Mouse (Mus musculus): ENCODE measurements around the gene Pgpep1. TPM values are rescaled to one million over a fixed set of nuclear protein-coding genes. Genes with fewer than 3 reads are reported as not detected.
A peak's percentile ranks its signal among the peaks of the same experiment; 100 is the strongest.

Pgpep1 gene
- polyA plus RNA-seq, 1 experiment, result 34.9 TPM

GRCm38 (mm10) chr8:70678679-70679078, 18.5 kb upstream of the Pgpep1 start:
- H3K4me3 ChIP-seq (ENCODE audit: insufficient read depth, poor library complexity, severe bottlenecking), result no peak overlapping the region
- peaks cover 30% of the 10 kb centered on the region for H3K79me2 ChIP-seq (ENCODE audit: control insufficient read depth, insufficient read depth)
- no peaks in the 10 kb centered on the region for H3K27me3 ChIP-seq (ENCODE audit: control insufficient read depth, insufficient read depth, insufficient read length)
- H3K79me3 ChIP-seq (ENCODE audit: low read depth), result peaks cover 19% of the 10 kb centered on the region
- no peak overlapping the region for H3ac ChIP-seq (ENCODE audit: control insufficient read depth, insufficient read length, low read depth)
- TF ChIP-seq CEBPB (IDR thresholded peaks at IDR 0.05; ENCODE audit: low read depth), result no peak
- no peak for TF ChIP-seq MYOG (IDR thresholded peaks at IDR 0.05; ENCODE audit: control insufficient read depth, extremely low read depth, insufficient read length)
- TF ChIP-seq CTCF (IDR thresholded peaks at IDR 0.05; ENCODE audit: control insufficient read depth, insufficient read depth, insufficient read length), result no peak
- TF ChIP-seq USF1 (IDR thresholded peaks at IDR 0.05; ENCODE audit: low read depth), result no peak
- no peak for TF ChIP-seq MAX (IDR thresholded peaks at IDR 0.05)
- no peak for TF ChIP-seq FOSL1 (IDR thresholded peaks at IDR 0.05; ENCODE audit: insufficient read depth, low read length, poor library complexity, severe bottlenecking)
- TF ChIP-seq MYOD1 (IDR thresholded peaks at IDR 0.05; ENCODE audit: control insufficient read depth, insufficient read length, low read depth), result no peak
- H3K36me3 ChIP-seq (ENCODE audit: control insufficient read depth, insufficient read depth), result peaks cover 29% of the 10 kb centered on the region

GRCm38 (mm10) chr8:70677451-70678080, 17.4 kb upstream of the Pgpep1 start:
- Histone ChIP-seq H3K36me3 (ENCODE audit: control insufficient read depth, insufficient read depth) (peaks cover 29% of the 10 kb centered on the region), H3K79me3 (ENCODE audit: low read depth) (peaks cover 19% of the 10 kb centered on the region), H3ac (ENCODE audit: control insufficient read depth, insufficient read length, low read depth) (no peak overlapping the region), H3K79me2 (ENCODE audit: control insufficient read depth, insufficient read depth) (peaks cover 31% of the 10 kb centered on the region), H3K4me3 (ENCODE audit: insufficient read depth, poor library complexity, severe bottlenecking) (no peak overlapping the region), H3K27me3 (ENCODE audit: control insufficient read depth, insufficient read depth, insufficient read length) (no peaks in the 10 kb centered on the region)
- TF ChIP-seq MYOD1 (IDR thresholded peaks at IDR 0.05; ENCODE audit: control insufficient read depth, insufficient read length, low read depth) (no peak), FOSL1 (IDR thresholded peaks at IDR 0.05; ENCODE audit: insufficient read depth, low read length, poor library complexity, severe bottlenecking) (no peak), CEBPB (IDR thresholded peaks at IDR 0.05; ENCODE audit: low read depth) (no peak), MAX (IDR thresholded peaks at IDR 0.05) (no peak), CTCF (IDR thresholded peaks at IDR 0.05; ENCODE audit: control insufficient read depth, insufficient read depth, insufficient read length) (no peak), MYOG (IDR thresholded peaks at IDR 0.05; ENCODE audit: control insufficient read depth, extremely low read depth, insufficient read length) (no peak), USF1 (IDR thresholded peaks at IDR 0.05; ENCODE audit: low read depth) (no peak)

- Histone ChIP-seq H3ac (ENCODE audit: control insufficient read depth, insufficient read length, low read depth) (no peak overlapping the region), H3K36me3 (ENCODE audit: control insufficient read depth, insufficient read depth) (peaks cover 29% of the 10 kb centered on the region), H3K79me2 (ENCODE audit: control insufficient read depth, insufficient read depth) (peaks cover 31% of the 10 kb centered on the region), H3K4me3 (ENCODE audit: insufficient read depth, poor library complexity, severe bottlenecking) (no peak overlapping the region), H3K79me3 (ENCODE audit: low read depth) (peaks cover 19% of the 10 kb centered on the region), H3K27me3 (ENCODE audit: control insufficient read depth, insufficient read depth, insufficient read length) (no peaks in the 10 kb centered on the region)
- no peak for TF ChIP-seq MYOG (IDR thresholded peaks at IDR 0.05; ENCODE audit: control insufficient read depth, extremely low read depth, insufficient read length)
- TF ChIP-seq USF1 (IDR thresholded peaks at IDR 0.05; ENCODE audit: low read depth), result no peak
- no peak for TF ChIP-seq MYOD1 (IDR thresholded peaks at IDR 0.05; ENCODE audit: control insufficient read depth, insufficient read length, low read depth)
- TF ChIP-seq FOSL1 (IDR thresholded peaks at IDR 0.05; ENCODE audit: insufficient read depth, low read length, poor library complexity, severe bottlenecking), result no peak
- TF ChIP-seq CTCF (IDR thresholded peaks at IDR 0.05; ENCODE audit: control insufficient read depth, insufficient read depth, insufficient read length), result no peak
- TF ChIP-seq MAX (IDR thresholded peaks at IDR 0.05), result no peak
- TF ChIP-seq CEBPB (IDR thresholded peaks at IDR 0.05; ENCODE audit: low read depth), result no peak
Measured at GRCm38 (mm10) chr8:70675336-70675735, 15.1 kb upstream of the Pgpep1 start.

GRCm38 (mm10) chr8:70674716-70675115, 14.5 kb upstream of the Pgpep1 start:
- H3K36me3 ChIP-seq (ENCODE audit: control insufficient read depth, insufficient read depth), result peaks cover 28% of the 10 kb centered on the region
- H3ac ChIP-seq (ENCODE audit: control insufficient read depth, insufficient read length, low read depth), result peak overlapping the region; percentile 10
- H3K79me3 ChIP-seq (ENCODE audit: low read depth), result peaks cover 19% of the 10 kb centered on the region
- peaks cover 31% of the 10 kb centered on the region for H3K79me2 ChIP-seq (ENCODE audit: control insufficient read depth, insufficient read depth)
- no peaks in the 10 kb centered on the region for H3K27me3 ChIP-seq (ENCODE audit: control insufficient read depth, insufficient read depth, insufficient read length)
- TF ChIP-seq MYOG (IDR thresholded peaks at IDR 0.05; ENCODE audit: control insufficient read depth, extremely low read depth, insufficient read length), result no peak
- no peak for TF ChIP-seq MAX (IDR thresholded peaks at IDR 0.05)
- TF ChIP-seq MYOD1 (IDR thresholded peaks at IDR 0.05; ENCODE audit: control insufficient read depth, insufficient read length, low read depth), result no peak
- no peak for TF ChIP-seq CEBPB (IDR thresholded peaks at IDR 0.05; ENCODE audit: low read depth)
- no peak for TF ChIP-seq CTCF (IDR thresholded peaks at IDR 0.05; ENCODE audit: control insufficient read depth, insufficient read depth, insufficient read length)
- no peak for TF ChIP-seq USF1 (IDR thresholded peaks at IDR 0.05; ENCODE audit: low read depth)
- no peak for TF ChIP-seq FOSL1 (IDR thresholded peaks at IDR 0.05; ENCODE audit: insufficient read depth, low read length, poor library complexity, severe bottlenecking)
- H3K4me3 ChIP-seq (ENCODE audit: insufficient read depth, poor library complexity, severe bottlenecking), result no peak overlapping the region

GRCm38 (mm10) chr8:70674109-70674508, 13.9 kb upstream of the Pgpep1 start:
- Histone ChIP-seq H3K79me2 (ENCODE audit: control insufficient read depth, insufficient read depth) (peaks cover 31% of the 10 kb centered on the region), H3K4me3 (ENCODE audit: insufficient read depth, poor library complexity, severe bottlenecking) (peak overlapping the region; percentile 44), H3K79me3 (ENCODE audit: low read depth) (peaks cover 19% of the 10 kb centered on the region), H3K27me3 (ENCODE audit: control insufficient read depth, insufficient read depth, insufficient read length) (no peaks in the 10 kb centered on the region), H3K36me3 (ENCODE audit: control insufficient read depth, insufficient read depth) (peaks cover 22% of the 10 kb centered on the region), H3ac (ENCODE audit: control insufficient read depth, insufficient read length, low read depth) (peak overlapping the region; percentile 79)
- TF ChIP-seq MYOD1 (IDR thresholded peaks at IDR 0.05; ENCODE audit: control insufficient read depth, insufficient read length, low read depth) (no peak), MAX (IDR thresholded peaks at IDR 0.05) (no peak), MYOG (IDR thresholded peaks at IDR 0.05; ENCODE audit: control insufficient read depth, extremely low read depth, insufficient read length) (no peak), CTCF (IDR thresholded peaks at IDR 0.05; ENCODE audit: control insufficient read depth, insufficient read depth, insufficient read length) (no peak), FOSL1 (IDR thresholded peaks at IDR 0.05; ENCODE audit: insufficient read depth, low read length, poor library complexity, severe bottlenecking) (no peak), USF1 (IDR thresholded peaks at IDR 0.05; ENCODE audit: low read depth) (no peak), CEBPB (IDR thresholded peaks at IDR 0.05; ENCODE audit: low read depth) (no peak)

Measured in C2C12 (cell line).